Mouse (Mus musculus) spleen, adult 2 months (tissue): ENCODE data around the gene Rab12. TPM values are rescaled to one million over a fixed set of nuclear protein-coding genes. Genes with fewer than 3 reads are reported as not detected.
A peak's percentile ranks its signal among the peaks of the same experiment; 100 is the strongest.

Source experiments
- DNase-seq, 2 experiments: peaks; one replicate each; pipeline versions ENCODE4 v3.0.0 to v3.0.0-alpha.2; 2012 to 2021; ENCODE audit warnings: low spot score in 2 of 2, low read depth in 1 of 2
- H3K27ac ChIP-seq: fragments of 200-500 bp; 2 replicates; pipeline ENCODE4 v1.5.1; 2012; ENCODE audit warnings: low read length, inconsistent platforms; ENCODE audit not compliant: insufficient read depth
- H3K27me3 ChIP-seq: fragments of 200-500 bp; 2 replicates; pipeline ENCODE4 v1.6.1; 2012; ENCODE audit warnings: mild to moderate bottlenecking, moderate library complexity, low read length, inconsistent platforms; ENCODE audit not compliant: control insufficient read depth, insufficient read depth
- H3K36me3 ChIP-seq: fragments of 200-500 bp; 2 replicates; pipeline ENCODE4 v1.6.1; 2012; ENCODE audit warnings: mild to moderate bottlenecking, low read length, inconsistent platforms; ENCODE audit not compliant: control insufficient read depth, insufficient read depth
- H3K4me1 ChIP-seq: fragments of 200-500 bp; 2 replicates; pipeline ENCODE4 v1.6.1; 2011; ENCODE audit warnings: inconsistent platforms; ENCODE audit not compliant: control insufficient read depth, insufficient read depth, insufficient read length
- H3K4me3 ChIP-seq: fragments of 200-500 bp; 2 replicates; pipeline ENCODE4 v1.5.1; 2011; ENCODE audit warnings: mild to moderate bottlenecking, inconsistent platforms; ENCODE audit not compliant: insufficient read depth, insufficient read length; ENCODE audit errors: extremely low read depth
- CTCF ChIP-seq: fragments of 200-500 bp; IDR thresholded peaks from 2 replicates; pipeline ENCODE4 v1.5.1; 2011; ENCODE audit warnings: mild to moderate bottlenecking, inconsistent platforms; ENCODE audit not compliant: insufficient read depth, insufficient read length, insufficient replicate concordance; ENCODE audit errors: extremely low read depth
- POLR2A ChIP-seq: fragments of 200-500 bp; IDR thresholded peaks from 2 replicates; pipeline ENCODE4 v1.6.1; 2011; ENCODE audit warnings: low read depth, low read length, inconsistent platforms
- WGBS: fragments of 180-500 bp; shearing (Covaris S2); methylation state at CpG from one replicate; pipeline ENCODE4 v1.1.7; 2018; 5-methylcytosine and 5-hydroxymethylcytosine counted together
- polyA plus RNA-seq: library from polyadenylated mRNA; depleted of rRNA; stranded (reverse); fragments of >200 nt; gene quantifications from 2 replicates; pipeline ENCODE4 v1.2.3, GENCODE M21; 2012

The Rab12 gene
- polyA plus RNA-seq, 1 experiment: 22.3 TPM

GRCm38 (mm10) chr17:66471775-66472174 lies 47.8 kb downstream of the Rab12 start:
- H3K27ac ChIP-seq: no peak overlapping the region
- DNase-seq: no peak
- no peaks in the 10 kb centered on the region for H3K4me1 ChIP-seq
- no peak overlapping the region for H3K4me3 ChIP-seq
- WGBS: 71% methylated on average over 5 of the region's 5 CpGs
- no peak for TF ChIP-seq CTCF
- TF ChIP-seq POLR2A: no peak
- no peaks in the 10 kb centered on the region for H3K27me3 ChIP-seq
- no peaks in the 10 kb centered on the region for H3K36me3 ChIP-seq

- TF ChIP-seq POLR2A (no peak), CTCF (no peak)
- WGBS: 87% methylated on average over 4 of the region's 4 CpGs
- no peak for DNase-seq
- no peaks in the 10 kb centered on the region for H3K36me3 ChIP-seq
- H3K4me1 ChIP-seq: no peaks in the 10 kb centered on the region
- H3K27ac ChIP-seq: no peak overlapping the region
- no peaks in the 10 kb centered on the region for H3K27me3 ChIP-seq
- H3K4me3 ChIP-seq: no peak overlapping the region
Observed at GRCm38 (mm10) chr17:66471252-66471651, 48.3 kb downstream of the Rab12 start.

GRCm38 (mm10) chr17:66470020-66470419 lies 49.5 kb downstream of the Rab12 start:
- 66% methylated on average over 8 of the region's 8 CpGs for WGBS
- Histone ChIP-seq H3K27ac (no peak overlapping the region), H3K4me3 (no peak overlapping the region), H3K27me3 (no peaks in the 10 kb centered on the region), H3K4me1 (no peaks in the 10 kb centered on the region), H3K36me3 (no peaks in the 10 kb centered on the region)
- no peak for DNase-seq
- TF ChIP-seq POLR2A (no peak), CTCF (no peak)

GRCm38 (mm10) chr17:66457278-66457677 lies 62.3 kb downstream of the Rab12 start:
- Histone ChIP-seq H3K36me3 (no peaks in the 10 kb centered on the region), H3K4me3 (no peak overlapping the region), H3K4me1 (no peaks in the 10 kb centered on the region), H3K27me3 (no peaks in the 10 kb centered on the region), H3K27ac (no peak overlapping the region)
- 90% methylated on average over 1 of the region's 1 CpGs for WGBS
- no peak for DNase-seq
- TF ChIP-seq POLR2A: no peak
- TF ChIP-seq CTCF: no peak

GRCm38 (mm10) chr17:66451143-66451542 lies 68.4 kb downstream of the Rab12 start:
- H3K4me3 ChIP-seq: no peak overlapping the region
- TF ChIP-seq POLR2A (no peak), CTCF (peak; percentile 35; the same call in 1 of the 2 replicates)
- 4% methylated on average over 11 of the region's 11 CpGs for WGBS
- H3K36me3 ChIP-seq: no peaks in the 10 kb centered on the region
- H3K27me3 ChIP-seq: peaks cover 24% of the 10 kb centered on the region
- H3K27ac ChIP-seq: no peak overlapping the region
- peak; percentile 8 to 37 for DNase-seq
- H3K4me1 ChIP-seq: peaks cover 11% of the 10 kb centered on the region

- H3K27me3 ChIP-seq: peaks cover 24% of the 10 kb centered on the region
- WGBS: 7% methylated on average over 18 of the region's 18 CpGs
- H3K4me1 ChIP-seq: peaks cover 11% of the 10 kb centered on the region
- no peak overlapping the region for H3K27ac ChIP-seq
- DNase-seq: no peak
- H3K36me3 ChIP-seq: no peaks in the 10 kb centered on the region
- H3K4me3 ChIP-seq: no peak overlapping the region
- no peak for TF ChIP-seq POLR2A
- no peak for TF ChIP-seq CTCF
Observed at GRCm38 (mm10) chr17:66450526-66451070, 68.9 kb downstream of the Rab12 start.

GRCm38 (mm10) chr17:66449460-66450341 lies 69.8 kb downstream of the Rab12 start, which contains the start of gene Mtcl1:
Gene Mtcl1 (minus strand): TSS chr17:66449750.
- Histone ChIP-seq H3K4me3 (peak within 1 kb of the TSS; percentile 40), H3K36me3 (no peaks in the 10 kb centered on the region), H3K27ac (no peak within 1 kb of the TSS), H3K27me3 (peaks cover 24% of the 10 kb centered on the region), H3K4me1 (peaks cover 11% of the 10 kb centered on the region)
- TF ChIP-seq POLR2A (no peak), CTCF (no peak)
- DNase-seq: peak in 1 of 2 experiments; percentile 6
- WGBS: 1% methylated on average over 73 of the region's 76 CpGs
